Mouse (Mus musculus) ES-Bruce4 (cell line): ENCODE measurements around the gene Dqx1. TPM values are rescaled to one million over a fixed set of nuclear protein-coding genes. Genes with fewer than 3 reads are reported as not detected.

Experiments used
- H3K27ac ChIP-seq: 2 replicates; pipeline ENCODE4 v1.5.1; 2012; ENCODE audit warnings: low read length, inconsistent platforms; ENCODE audit not compliant: insufficient read depth
- H3K27me3 ChIP-seq: 2 replicates; pipeline ENCODE4 v1.6.1; 2012; ENCODE audit warnings: mild to moderate bottlenecking, low read length, inconsistent platforms; ENCODE audit not compliant: control insufficient read depth, poor library complexity, insufficient read depth, severe bottlenecking
- H3K36me3 ChIP-seq: 2 replicates; pipeline ENCODE4 v1.6.1; 2012; ENCODE audit warnings: inconsistent platforms, mild to moderate bottlenecking, low read length, moderate library complexity; ENCODE audit not compliant: control insufficient read depth, poor library complexity, insufficient read depth, severe bottlenecking
- H3K4me1 ChIP-seq: one replicate; pipeline ENCODE4 v1.8.1; 2011; ENCODE audit warnings: low read length; ENCODE audit not compliant: control insufficient read depth, insufficient read depth
- H3K4me3 ChIP-seq: 2 replicates; pipeline ENCODE4 v1.5.1; 2011; ENCODE audit warnings: low read depth, mild to moderate bottlenecking, low read length
- H3K9ac ChIP-seq: 2 replicates; pipeline ENCODE4 v1.6.1; 2012; ENCODE audit warnings: low read depth, mild to moderate bottlenecking, inconsistent platforms; ENCODE audit not compliant: poor library complexity, severe bottlenecking
- H3K9me3 ChIP-seq: replicated peaks from 2 replicates; pipeline ENCODE4 v1.6.1; 2012; ENCODE audit warnings: mild to moderate bottlenecking, low read length, inconsistent platforms; ENCODE audit not compliant: control insufficient read depth, poor library complexity, insufficient read depth, severe bottlenecking
- CTCF ChIP-seq: IDR thresholded peaks from one replicate; pipeline ENCODE4 v1.8.1; 2011; ENCODE audit warnings: low read depth, low read length
- EP300 ChIP-seq: IDR thresholded peaks from 2 replicates; pipeline ENCODE4 v1.6.1; 2011; ENCODE audit warnings: low read depth, low read length; ENCODE audit not compliant: insufficient read depth
- POLR2A ChIP-seq: IDR thresholded peaks from one replicate; pipeline ENCODE4 v1.8.1; 2011; ENCODE audit warnings: low read length; ENCODE audit not compliant: insufficient read depth
- polyA plus RNA-seq: library from polyadenylated mRNA; stranded (reverse); fragments of >200 nt; gene quantifications from 2 replicates; pipeline ENCODE4 v1.2.4, GENCODE M21; 2011; ENCODE audit warnings: low read depth; ENCODE audit not compliant: missing spikeins, insufficient read depth, insufficient read length

The Dqx1 gene
- polyA plus RNA-seq, 1 experiment: 3.7 TPM

DNA sequence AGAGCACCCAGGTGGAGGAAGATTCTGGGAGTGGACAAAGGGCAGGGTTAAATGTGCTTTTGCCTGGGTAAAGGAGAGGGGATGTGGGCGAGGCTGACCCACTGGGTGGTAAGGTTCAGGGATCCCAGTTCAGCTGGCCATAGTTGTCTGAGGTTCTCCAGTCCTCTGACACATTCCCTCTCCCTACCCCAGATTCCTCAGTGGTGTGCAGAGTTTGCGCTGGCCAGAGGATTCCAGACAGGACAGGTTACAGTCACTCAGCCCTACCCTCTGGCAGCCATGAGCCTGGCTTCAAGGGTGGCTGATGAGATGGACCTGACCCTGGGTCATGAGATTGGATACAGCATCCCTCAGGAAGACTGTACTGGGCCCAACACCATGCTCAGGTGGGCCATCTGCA lies 1.1 kb downstream of the Dqx1 start:
- H3K4me1 ChIP-seq: peaks cover 4% of the 10 kb centered on the region
- no peak overlapping the region for H3K27ac ChIP-seq
- no peaks in the 10 kb centered on the region for H3K27me3 ChIP-seq
- no peaks in the 10 kb centered on the region for H3K9me3 ChIP-seq
- H3K36me3 ChIP-seq: peaks cover 5% of the 10 kb centered on the region; the same call in 1 of the 2 replicates
- TF ChIP-seq POLR2A: no peak
- no peak overlapping the region for H3K9ac ChIP-seq
- no peak overlapping the region for H3K4me3 ChIP-seq

DNA sequence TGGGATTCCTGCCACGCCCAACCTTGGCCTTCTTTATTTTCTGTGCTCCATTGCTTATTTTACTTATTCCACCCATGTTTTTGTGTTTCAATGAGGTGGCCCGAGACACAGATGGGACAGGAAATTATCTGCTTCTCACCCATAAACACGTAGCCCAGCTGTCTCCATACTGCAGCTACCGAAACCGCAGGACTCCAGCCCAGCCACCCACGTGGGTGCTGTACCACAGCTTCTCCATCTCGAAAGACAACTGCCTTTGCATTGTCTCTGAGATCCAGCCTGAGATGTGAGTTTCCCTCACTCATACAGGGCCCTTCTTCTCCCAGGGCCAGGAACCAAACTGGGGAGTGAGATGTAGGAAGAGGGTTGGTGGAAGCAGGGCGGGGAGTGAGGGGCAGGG lies 8.4 kb downstream of the Dqx1 start:
- no peak overlapping the region for H3K4me3 ChIP-seq
- H3K9ac ChIP-seq: no peak overlapping the region
- H3K27me3 ChIP-seq: peaks cover 34% of the 10 kb centered on the region
- H3K27ac ChIP-seq: no peak overlapping the region
- no peaks in the 10 kb centered on the region for H3K4me1 ChIP-seq
- H3K9me3 ChIP-seq: no peaks in the 10 kb centered on the region
- no peaks in the 10 kb centered on the region for H3K36me3 ChIP-seq
- TF ChIP-seq EP300 (no peak), CTCF (no peak), POLR2A (no peak)

- TF ChIP-seq EP300 (no peak), POLR2A (no peak), CTCF (no peak)
- Histone ChIP-seq H3K27me3 (peaks cover 35% of the 10 kb centered on the region), H3K9ac (no peak overlapping the region), H3K4me3 (no peak overlapping the region), H3K27ac (no peak overlapping the region), H3K4me1 (no peaks in the 10 kb centered on the region), H3K36me3 (no peaks in the 10 kb centered on the region), H3K9me3 (no peaks in the 10 kb centered on the region)
These were observed 8.8 kb downstream of the Dqx1 start for GRCm38 (mm10) chr6:83066441-83066840.

DNA sequence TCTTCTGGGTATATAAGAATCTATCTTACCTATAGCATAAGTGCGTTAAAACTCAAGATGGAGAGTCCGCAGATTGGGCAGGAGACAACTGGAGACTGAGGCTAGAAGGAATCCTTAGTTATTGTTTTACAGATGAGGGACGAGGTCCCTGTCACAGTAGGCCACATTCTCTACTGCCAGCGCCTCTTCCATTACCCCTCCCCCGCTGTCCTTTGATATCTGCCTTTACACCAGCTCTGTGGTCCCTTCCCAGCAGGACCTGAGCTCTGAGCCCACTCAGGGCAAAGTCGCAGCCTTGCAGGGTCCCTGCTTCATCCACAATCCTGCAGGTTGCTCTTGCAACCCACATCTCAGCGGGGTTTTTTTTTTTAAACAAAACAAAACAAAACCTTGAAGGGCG lies 10.6 kb downstream of the Dqx1 start:
- H3K4me1 ChIP-seq: no peaks in the 10 kb centered on the region
- no peak for TF ChIP-seq EP300
- no peak for TF ChIP-seq CTCF
- no peak for TF ChIP-seq POLR2A
- H3K27me3 ChIP-seq: peaks cover 35% of the 10 kb centered on the region
- H3K4me3 ChIP-seq: no peak overlapping the region
- H3K27ac ChIP-seq: no peak overlapping the region
- no peaks in the 10 kb centered on the region for H3K36me3 ChIP-seq
- H3K9ac ChIP-seq: peak overlapping the region; percentile 17; the same call in 1 of the 2 replicates
- H3K9me3 ChIP-seq: no peaks in the 10 kb centered on the region

GRCm38 (mm10) chr6:83068706-83069487 lies 11.3 kb downstream of the Dqx1 start:
- Histone ChIP-seq H3K9ac (peak overlapping the region; percentile 17; the same call in 1 of the 2 replicates), H3K9me3 (no peaks in the 10 kb centered on the region), H3K4me1 (no peaks in the 10 kb centered on the region), H3K4me3 (peak overlapping the region; percentile 65), H3K36me3 (no peaks in the 10 kb centered on the region), H3K27me3 (peaks cover 35% of the 10 kb centered on the region), H3K27ac (no peak overlapping the region)
- TF ChIP-seq CTCF: no peak

DNA sequence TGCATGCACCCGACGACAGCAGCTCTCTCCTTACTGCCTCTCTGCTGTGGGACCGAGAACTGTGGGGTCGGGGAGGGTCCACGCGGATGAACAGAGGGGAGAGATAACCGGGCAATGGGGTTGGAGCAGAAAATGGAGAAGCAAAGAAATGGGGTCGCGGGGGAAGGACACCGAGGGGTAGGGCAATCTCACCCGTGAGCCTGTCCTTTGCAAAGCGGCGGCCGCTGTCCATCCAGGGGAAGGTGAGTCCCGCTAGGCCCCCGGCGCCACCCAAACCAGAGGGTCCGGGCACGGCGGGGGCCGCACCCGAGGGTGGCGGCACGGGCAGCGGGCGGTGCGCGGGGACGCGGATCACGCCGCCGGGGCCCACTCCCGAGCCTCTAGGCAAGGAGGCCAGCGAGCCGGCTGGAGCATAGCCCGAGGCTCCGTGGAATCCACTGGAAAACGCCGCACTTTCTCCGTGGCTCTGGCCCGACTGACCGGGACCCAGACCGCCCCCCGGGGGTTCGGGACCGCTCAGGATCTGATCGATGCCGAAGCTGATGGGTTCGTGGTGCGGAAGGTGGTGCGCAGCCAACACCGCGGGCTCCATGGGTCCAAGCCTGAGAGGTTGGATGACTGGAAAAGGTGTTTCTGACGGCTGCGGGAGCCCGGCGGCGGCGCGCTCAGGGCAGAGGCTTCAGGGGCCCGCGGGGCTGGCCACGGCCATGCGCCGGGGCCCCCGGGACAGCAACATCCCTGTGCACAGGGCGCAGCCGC lies 12.0 kb downstream of the Dqx1 start:
- no peak overlapping the region for H3K27ac ChIP-seq
- H3K4me3 ChIP-seq: peak overlapping the region; percentile 65
- TF ChIP-seq CTCF (no peak), POLR2A (no peak), EP300 (no peak)
- H3K36me3 ChIP-seq: no peaks in the 10 kb centered on the region
- no peaks in the 10 kb centered on the region for H3K9me3 ChIP-seq
- H3K9ac ChIP-seq: peak overlapping the region; percentile 71
- H3K4me1 ChIP-seq: no peaks in the 10 kb centered on the region
- H3K27me3 ChIP-seq: peaks cover 35% of the 10 kb centered on the region
